Mouse (Mus musculus): Measurements from ENCODE around the gene Ormdl3. TPM values are rescaled to one million over a fixed set of nuclear protein-coding genes. Genes with fewer than 3 reads are reported as not detected.
A peak's percentile ranks its signal among the peaks of the same experiment; 100 is the strongest.

Gene Ormdl3
- polyA plus RNA-seq, 1 experiment from 2014 or later = 45.3 TPM

- 65% methylated on average over 8 of the region's 8 CpGs for WGBS
- TF ChIP-seq CTCF (IDR thresholded peaks at IDR 0.05) (no peak), EP300 (IDR thresholded peaks at IDR 0.05) (no peak)
- Histone ChIP-seq H3K4me3 (ENCODE audit: low read depth, low read length) (no peak overlapping the region), H3K27ac (ENCODE audit: low read length) (no peak overlapping the region), H3K4me1 (ENCODE audit: insufficient read depth, low read depth, low read length) (peaks cover 7% of the 10 kb centered on the region; the same call in 1 of the 2 replicates), H3K27me3 (replicated peaks; ENCODE audit: insufficient read depth, low read length) (peaks cover 13% of the 10 kb centered on the region), H3K36me3 (ENCODE audit: insufficient read depth, low read length) (no peaks in the 10 kb centered on the region), H3K4me2 (replicated peaks; ENCODE audit: low read depth, low read length) (no peak overlapping the region), H3K9ac (replicated peaks; ENCODE audit: low read depth) (no peak overlapping the region), H3K9me3 (ENCODE audit: low read length) (no peaks in the 10 kb centered on the region)
- ATAC-seq (no peak), DNase-seq (ENCODE audit: low spot score) (no peak)
Measured at GRCm38 (mm10) chr11:98542553-98542952, 44.6 kb downstream of the Ormdl3 start.

GRCm38 (mm10) chr11:98540319-98540718 lies 46.8 kb downstream of the Ormdl3 start:
- H3K9me3 ChIP-seq (ENCODE audit: low read length) = no peaks in the 10 kb centered on the region
- ATAC-seq = no peak
- H3K4me1 ChIP-seq (ENCODE audit: insufficient read depth, low read depth, low read length) = peaks cover 1% of the 10 kb centered on the region; the same call in 1 of the 2 replicates
- H3K27me3 ChIP-seq (replicated peaks; ENCODE audit: insufficient read depth, low read length) = peaks cover 4% of the 10 kb centered on the region; the same call in 1 of the 2 replicates
- no peak overlapping the region for H3K27ac ChIP-seq (ENCODE audit: low read length)
- no peak overlapping the region for H3K4me2 ChIP-seq (replicated peaks; ENCODE audit: low read depth, low read length)
- H3K4me3 ChIP-seq (ENCODE audit: low read depth, low read length) = no peak overlapping the region
- TF ChIP-seq EP300 (IDR thresholded peaks at IDR 0.05) (no peak), CTCF (IDR thresholded peaks at IDR 0.05) (peak; percentile 28; the same call in 1 of the 2 replicates)
- WGBS = 78% methylated on average over 5 of the region's 5 CpGs
- H3K9ac ChIP-seq (replicated peaks; ENCODE audit: low read depth) = no peak overlapping the region
- no peak for DNase-seq (ENCODE audit: low spot score)
- H3K36me3 ChIP-seq (ENCODE audit: insufficient read depth, low read length) = no peaks in the 10 kb centered on the region

GRCm38 (mm10) chr11:98537480-98538034 lies 49.6 kb downstream of the Ormdl3 start:
- Histone ChIP-seq H3K9ac (replicated peaks; ENCODE audit: low read depth) (no peak overlapping the region), H3K9me3 (ENCODE audit: low read length) (no peaks in the 10 kb centered on the region), H3K4me3 (ENCODE audit: low read depth, low read length) (no peak overlapping the region), H3K27me3 (replicated peaks; ENCODE audit: insufficient read depth, low read length) (no peaks in the 10 kb centered on the region), H3K4me1 (ENCODE audit: insufficient read depth, low read depth, low read length) (no peaks in the 10 kb centered on the region), H3K27ac (ENCODE audit: low read length) (no peak overlapping the region), H3K4me2 (replicated peaks; ENCODE audit: low read depth, low read length) (no peak overlapping the region), H3K36me3 (ENCODE audit: insufficient read depth, low read length) (no peaks in the 10 kb centered on the region)
- TF ChIP-seq EP300 (IDR thresholded peaks at IDR 0.05) = no peak
- TF ChIP-seq CTCF (IDR thresholded peaks at IDR 0.05) = no peak
- no peak for DNase-seq (ENCODE audit: low spot score)
- no peak for ATAC-seq

Other genes starting within 250 kb of the Ormdl3 start
- gene Ppp1r1b, start 239.0 kb downstream of the Ormdl3 start, polyA plus RNA-seq (2015; fragmentation: Nextera tagmentation; extraction: Ambion mirVana) = 11.8 and 18.6 TPM in 2 replicates
- 69.9 and 73.1 TPM in 2 replicates for gene Stard3, start 229.0 kb downstream of the Ormdl3 start, polyA plus RNA-seq (2015; fragmentation: Nextera tagmentation; extraction: Ambion mirVana)
- gene Tcap, start 203.6 kb downstream of the Ormdl3 start, polyA plus RNA-seq (2015; fragmentation: Nextera tagmentation; extraction: Ambion mirVana) = 5.8 and 6.4 TPM in 2 replicates
- 0.12 TPM in 1 of 2 replicates, not detected in the other for gene Pnmt, start 200.9 kb downstream of the Ormdl3 start, polyA plus RNA-seq (2015; fragmentation: Nextera tagmentation; extraction: Ambion mirVana)
- gene Pgap3, start 186.9 kb downstream of the Ormdl3 start, polyA plus RNA-seq (2015; fragmentation: Nextera tagmentation; extraction: Ambion mirVana) = 8.0 and 8.6 TPM in 2 replicates
- gene Erbb2, start 174.9 kb downstream of the Ormdl3 start, polyA plus RNA-seq (2015; fragmentation: Nextera tagmentation; extraction: Ambion mirVana) = 21.2 and 23.6 TPM in 2 replicates
- gene Mien1, start 148.4 kb downstream of the Ormdl3 start, polyA plus RNA-seq (2015; fragmentation: Nextera tagmentation; extraction: Ambion mirVana) = 86.1 and 96.0 TPM in 2 replicates
- 30.7 and 33.1 TPM in 2 replicates for gene Grb7, start 141.0 kb downstream of the Ormdl3 start, polyA plus RNA-seq (2015; fragmentation: Nextera tagmentation; extraction: Ambion mirVana)
- 0.20 and 0.43 TPM in 2 replicates for gene Ikzf3, start 41.3 kb downstream of the Ormdl3 start, polyA plus RNA-seq (2015; fragmentation: Nextera tagmentation; extraction: Ambion mirVana)
- gene Zpbp2, start 36.3 kb downstream of the Ormdl3 start, polyA plus RNA-seq (2015; fragmentation: Nextera tagmentation; extraction: Ambion mirVana) = 0.10 and 0.21 TPM in 2 replicates
- gene Lrrc3c, start 10.9 kb upstream of the Ormdl3 start, polyA plus RNA-seq (2015; fragmentation: Nextera tagmentation; extraction: Ambion mirVana) = not detected in 2 replicates
- gene Gm12355, start 38.3 kb upstream of the Ormdl3 start, polyA plus RNA-seq (2015; fragmentation: Nextera tagmentation; extraction: Ambion mirVana) = 0.14 and 0.70 TPM in 2 replicates
- gene Gsdma3, start 39.0 kb upstream of the Ormdl3 start, polyA plus RNA-seq (2015; fragmentation: Nextera tagmentation; extraction: Ambion mirVana) = not detected in 2 replicates
- gene Gsdma2, start 59.4 kb upstream of the Ormdl3 start, polyA plus RNA-seq (2015; fragmentation: Nextera tagmentation; extraction: Ambion mirVana) = not detected in 2 replicates
- not detected in 2 replicates for gene Gsdma, start 77.0 kb upstream of the Ormdl3 start, polyA plus RNA-seq (2015; fragmentation: Nextera tagmentation; extraction: Ambion mirVana)
- 105 and 107 TPM in 2 replicates for gene Psmd3, start 95.2 kb upstream of the Ormdl3 start, polyA plus RNA-seq (2015; fragmentation: Nextera tagmentation; extraction: Ambion mirVana)
- 0.19 TPM in 1 of 2 replicates, not detected in the other for gene Csf3, start 113.9 kb upstream of the Ormdl3 start, polyA plus RNA-seq (2015; fragmentation: Nextera tagmentation; extraction: Ambion mirVana)
- 19.9 and 20.6 TPM in 2 replicates for gene Med24, start 142.1 kb upstream of the Ormdl3 start, polyA plus RNA-seq (2015; fragmentation: Nextera tagmentation; extraction: Ambion mirVana)
- 38.1 and 40.5 TPM in 2 replicates for gene Thra, start 153.3 kb upstream of the Ormdl3 start, polyA plus RNA-seq (2015; fragmentation: Nextera tagmentation; extraction: Ambion mirVana)
- 6.9 and 8.9 TPM in 2 replicates for gene Nr1d1, start 188.0 kb upstream of the Ormdl3 start, polyA plus RNA-seq (2015; fragmentation: Nextera tagmentation; extraction: Ambion mirVana)
- gene Msl1, start 208.1 kb upstream of the Ormdl3 start, polyA plus RNA-seq (2015; fragmentation: Nextera tagmentation; extraction: Ambion mirVana) = 16.3 and 21.3 TPM in 2 replicates
- 22.7 and 22.9 TPM in 2 replicates for gene Casc3, start 217.5 kb upstream of the Ormdl3 start, polyA plus RNA-seq (2015; fragmentation: Nextera tagmentation; extraction: Ambion mirVana)
- gene Rapgefl1, start 249.4 kb upstream of the Ormdl3 start, polyA plus RNA-seq (2015; fragmentation: Nextera tagmentation; extraction: Ambion mirVana) = 1.1 and 1.5 TPM in 2 replicates